Mouse (Mus musculus): Measurements from ENCODE around the gene Adprh. TPM values are rescaled to one million over a fixed set of nuclear protein-coding genes. Genes with fewer than 3 reads are reported as not detected.
A peak's percentile ranks its signal among the peaks of the same experiment; 100 is the strongest.
"Not testable (repeated sequence)": the region's sequence is repeated elsewhere in the genome, so short reads cannot be mapped to it uniquely, and the experiment has no call there.

The Adprh gene
- polyA plus RNA-seq, 1 experiment from 2014 or later, result 22.0 TPM

- H3K79me2 ChIP-seq (ENCODE audit: inconsistent target), result peaks cover 51% of the 10 kb centered on the region
- H3K27ac ChIP-seq, result peak overlapping the region; percentile 80
- no peaks in the 10 kb centered on the region for H3K36me3 ChIP-seq (ENCODE audit: inconsistent target)
- 10% methylated on average over 11 of the region's 11 CpGs for WGBS (ENCODE audit: missing documents)
- peak overlapping the region; percentile 54 for H3K4me3 ChIP-seq (ENCODE audit: inconsistent target)
Measured at GRCm38 (mm10) chr16:38456812-38457567, 4.5 kb upstream of the Adprh start.

GRCm38 (mm10) chr16:38455511-38456418 lies 3.3 kb upstream of the Adprh start, which contains the start of gene Cd80:
Gene Cd80, plus strand, starts transcription at chr16:38455561.
- no peak within 1 kb of the TSS for H3K27ac ChIP-seq
- no peak within 1 kb of the TSS for H3K4me3 ChIP-seq (ENCODE audit: inconsistent target)
- no peaks in the 10 kb centered on the region; the same call in 1 of the 2 replicates for H3K36me3 ChIP-seq (ENCODE audit: inconsistent target)
- H3K79me2 ChIP-seq (ENCODE audit: inconsistent target), result peaks cover 51% of the 10 kb centered on the region
- 85% methylated on average over 12 of the region's 17 CpGs for WGBS (ENCODE audit: missing documents)

- H3K27ac ChIP-seq, result no peak overlapping the region
- H3K4me3 ChIP-seq (ENCODE audit: inconsistent target), result no peak overlapping the region
- WGBS (ENCODE audit: missing documents), result 90% methylated on average over 11 of the region's 11 CpGs
- H3K79me2 ChIP-seq (ENCODE audit: inconsistent target), result peaks cover 51% of the 10 kb centered on the region
- peaks cover 7% of the 10 kb centered on the region; the same call in 1 of the 2 replicates for H3K36me3 ChIP-seq (ENCODE audit: inconsistent target)
Measured at GRCm38 (mm10) chr16:38454533-38455254, 2.2 kb upstream of the Adprh start.

GRCm38 (mm10) chr16:38453952-38454351 lies 1.4 kb upstream of the Adprh start:
- Histone ChIP-seq H3K4me3 (ENCODE audit: inconsistent target) (no peak overlapping the region), H3K79me2 (ENCODE audit: inconsistent target) (peaks cover 48% of the 10 kb centered on the region), H3K36me3 (ENCODE audit: inconsistent target) (peaks cover 15% of the 10 kb centered on the region; the same call in 1 of the 2 replicates), H3K27ac (no peak overlapping the region)
- 90% methylated on average over 4 of the region's 4 CpGs for WGBS (ENCODE audit: missing documents)

GRCm38 (mm10) chr16:38453203-38453553 lies 675 bp upstream of the Adprh start:
- peak overlapping the region; percentile 80 for H3K27ac ChIP-seq
- 42% methylated on average over 2 of the region's 3 CpGs for WGBS (ENCODE audit: missing documents)
- peak overlapping the region; percentile 56 for H3K4me3 ChIP-seq (ENCODE audit: inconsistent target)
- peaks cover 43% of the 10 kb centered on the region for H3K79me2 ChIP-seq (ENCODE audit: inconsistent target)
- peaks cover 22% of the 10 kb centered on the region for H3K36me3 ChIP-seq (ENCODE audit: inconsistent target)

- Histone ChIP-seq H3K79me2 (ENCODE audit: inconsistent target) (peaks cover 34% of the 10 kb centered on the region), H3K36me3 (ENCODE audit: inconsistent target) (peaks cover 38% of the 10 kb centered on the region), H3K4me3 (ENCODE audit: inconsistent target) (peak overlapping the region; percentile 88), H3K27ac (peak overlapping the region; percentile 51)
- 46% methylated on average over 11 of the region's 12 CpGs for WGBS (ENCODE audit: missing documents)
Measured at GRCm38 (mm10) chr16:38451421-38452205, 890 bp downstream of the Adprh start.

GRCm38 (mm10) chr16:38450707-38451106 lies 1.8 kb downstream of the Adprh start:
- 98% methylated on average over 6 of the region's 7 CpGs for WGBS (ENCODE audit: missing documents)
- Histone ChIP-seq H3K27ac (no peak overlapping the region), H3K79me2 (ENCODE audit: inconsistent target) (peaks cover 34% of the 10 kb centered on the region), H3K4me3 (ENCODE audit: inconsistent target) (no peak overlapping the region), H3K36me3 (ENCODE audit: inconsistent target) (peaks cover 47% of the 10 kb centered on the region)

- Histone ChIP-seq H3K27ac (no peak overlapping the region), H3K36me3 (ENCODE audit: inconsistent target) (peaks cover 55% of the 10 kb centered on the region), H3K79me2 (ENCODE audit: inconsistent target) (peaks cover 34% of the 10 kb centered on the region), H3K4me3 (ENCODE audit: inconsistent target) (no peak overlapping the region)
- 90% methylated on average over 12 of the region's 12 CpGs for WGBS (ENCODE audit: missing documents)
Measured at GRCm38 (mm10) chr16:38448458-38448857, 4.0 kb downstream of the Adprh start.

GRCm38 (mm10) chr16:38447366-38447765 lies 5.1 kb downstream of the Adprh start:
- Histone ChIP-seq H3K79me2 (ENCODE audit: inconsistent target) (peaks cover 34% of the 10 kb centered on the region), H3K36me3 (ENCODE audit: inconsistent target) (peaks cover 55% of the 10 kb centered on the region), H3K4me3 (ENCODE audit: inconsistent target) (no peak overlapping the region), H3K27ac (no peak overlapping the region)
- 93% methylated on average over 20 of the region's 21 CpGs for WGBS (ENCODE audit: missing documents)

GRCm38 (mm10) chr16:38446141-38446540 lies 6.4 kb downstream of the Adprh start:
- not testable (repeated sequence) for H3K4me3 ChIP-seq (ENCODE audit: inconsistent target); H3K27ac ChIP-seq
- Histone ChIP-seq H3K79me2 (ENCODE audit: inconsistent target) (peaks cover 22% of the 10 kb centered on the region; the same call in 1 of the 2 replicates), H3K36me3 (ENCODE audit: inconsistent target) (peaks cover 55% of the 10 kb centered on the region)
- WGBS (ENCODE audit: missing documents), result 96% methylated on average over 2 of the region's 2 CpGs

- H3K36me3 ChIP-seq (ENCODE audit: inconsistent target), result peaks cover 55% of the 10 kb centered on the region
- H3K79me2 ChIP-seq (ENCODE audit: inconsistent target), result peaks cover 16% of the 10 kb centered on the region; the same call in 1 of the 2 replicates
- no peak overlapping the region for H3K4me3 ChIP-seq (ENCODE audit: inconsistent target)
- H3K27ac ChIP-seq, result no peak overlapping the region
- WGBS (ENCODE audit: missing documents), result 94% methylated on average over 20 of the region's 20 CpGs
Measured at GRCm38 (mm10) chr16:38445576-38445975, 6.9 kb downstream of the Adprh start.

GRCm38 (mm10) chr16:38445046-38445445 lies 7.5 kb downstream of the Adprh start:
- 100% methylated on average over 1 of the region's 1 CpGs for WGBS (ENCODE audit: missing documents)
- H3K27ac ChIP-seq, result no peak overlapping the region
- no peak overlapping the region for H3K4me3 ChIP-seq (ENCODE audit: inconsistent target)
- H3K79me2 ChIP-seq (ENCODE audit: inconsistent target), result peaks cover 11% of the 10 kb centered on the region; the same call in 1 of the 2 replicates
- H3K36me3 ChIP-seq (ENCODE audit: inconsistent target), result peaks cover 52% of the 10 kb centered on the region

- no peak overlapping the region for H3K27ac ChIP-seq
- H3K36me3 ChIP-seq (ENCODE audit: inconsistent target), result peaks cover 40% of the 10 kb centered on the region
- no peak overlapping the region for H3K4me3 ChIP-seq (ENCODE audit: inconsistent target)
- 92% methylated on average over 7 of the region's 7 CpGs for WGBS (ENCODE audit: missing documents)
- H3K79me2 ChIP-seq (ENCODE audit: inconsistent target), result peaks cover 2% of the 10 kb centered on the region; the same call in 1 of the 2 replicates
Measured at GRCm38 (mm10) chr16:38443721-38444464, 8.6 kb downstream of the Adprh start.
